Mouse (Mus musculus): ENCODE measurements around the gene Cachd1. TPM values are rescaled to one million over a fixed set of nuclear protein-coding genes. Genes with fewer than 3 reads are reported as not detected.

Cachd1 gene
- polyA plus RNA-seq, 1 experiment from 2014 or later, result 28.5 TPM

- peak; percentile 57 for DNase-seq (ENCODE audit: low spot score)
- H3K9ac ChIP-seq, result peak within 1 kb of the TSS; percentile 79
- H3K9me3 ChIP-seq (ENCODE audit: control insufficient read depth, low read length), result no peaks in the 10 kb centered on the region
- under 1% methylated on average over 46 of the region's 54 CpGs for WGBS
- peak within 1 kb of the TSS; percentile 93 for H3K4me2 ChIP-seq (replicated peaks)
- no peaks in the 10 kb centered on the region for H3K36me3 ChIP-seq (replicated peaks; ENCODE audit: control insufficient read depth, insufficient read depth)
- peak within 1 kb of the TSS; percentile 74 for H3K4me3 ChIP-seq (replicated peaks; ENCODE audit: low read length)
- H3K4me1 ChIP-seq (replicated peaks; ENCODE audit: control insufficient read depth, insufficient read depth, low read length), result no peaks in the 10 kb centered on the region
- peak; percentile 80 for ATAC-seq (ENCODE audit: low FRiP score)
- no peaks in the 10 kb centered on the region for H3K27me3 ChIP-seq (ENCODE audit: control insufficient read depth, insufficient read depth, low read length)
- no peak within 1 kb of the TSS for H3K27ac ChIP-seq
Measured at GRCm38 (mm10) chr4:101068786-101069153, 292.3 kb downstream of the Cachd1 start, which contains the start of gene Raver2. Gene Raver2 (plus strand): TSS chr4:101068983.

GRCm38 (mm10) chr4:101069154-101069971, 292.9 kb downstream of the Cachd1 start:
- peak; percentile 64; the same call in 1 of the 2 replicates for ATAC-seq (ENCODE audit: low FRiP score)
- H3K4me1 ChIP-seq (replicated peaks; ENCODE audit: control insufficient read depth, insufficient read depth, low read length), result no peaks in the 10 kb centered on the region
- H3K36me3 ChIP-seq (replicated peaks; ENCODE audit: control insufficient read depth, insufficient read depth), result no peaks in the 10 kb centered on the region
- WGBS, result under 1% methylated on average over 55 of the region's 55 CpGs
- peak overlapping the region; percentile 79 for H3K9ac ChIP-seq
- no peaks in the 10 kb centered on the region for H3K27me3 ChIP-seq (ENCODE audit: control insufficient read depth, insufficient read depth, low read length)
- DNase-seq (ENCODE audit: low spot score), result peak; percentile 49
- peak overlapping the region; percentile 93 for H3K4me2 ChIP-seq (replicated peaks)
- H3K9me3 ChIP-seq (ENCODE audit: control insufficient read depth, low read length), result no peaks in the 10 kb centered on the region
- no peak overlapping the region for H3K27ac ChIP-seq
- H3K4me3 ChIP-seq (replicated peaks; ENCODE audit: low read length), result peak overlapping the region; percentile 74

GRCm38 (mm10) chr4:101071570-101071969, 295.1 kb downstream of the Cachd1 start:
- no peaks in the 10 kb centered on the region for H3K36me3 ChIP-seq (replicated peaks; ENCODE audit: control insufficient read depth, insufficient read depth)
- H3K4me2 ChIP-seq (replicated peaks), result no peak overlapping the region
- H3K4me1 ChIP-seq (replicated peaks; ENCODE audit: control insufficient read depth, insufficient read depth, low read length), result no peaks in the 10 kb centered on the region
- no peaks in the 10 kb centered on the region for H3K27me3 ChIP-seq (ENCODE audit: control insufficient read depth, insufficient read depth, low read length)
- H3K27ac ChIP-seq, result no peak overlapping the region
- no peaks in the 10 kb centered on the region for H3K9me3 ChIP-seq (ENCODE audit: control insufficient read depth, low read length)
- H3K4me3 ChIP-seq (replicated peaks; ENCODE audit: low read length), result no peak overlapping the region
- ATAC-seq (ENCODE audit: low FRiP score), result no peak
- 91% methylated on average over 4 of the region's 4 CpGs for WGBS
- no peak overlapping the region for H3K9ac ChIP-seq
- no peak for DNase-seq (ENCODE audit: low spot score)

- WGBS, result 50% methylated on average over 3 of the region's 3 CpGs
- H3K27me3 ChIP-seq (ENCODE audit: control insufficient read depth, insufficient read depth, low read length), result no peaks in the 10 kb centered on the region
Measured at GRCm38 (mm10) chr4:101076425-101076824, 299.9 kb downstream of the Cachd1 start.

More at GRCm38 (mm10) chr4:101076425-101076824, 299.9 kb downstream of the Cachd1 start:
- Histone ChIP-seq H3K9me3 (ENCODE audit: control insufficient read depth, low read length) (no peaks in the 10 kb centered on the region), H3K4me3 (replicated peaks; ENCODE audit: low read length) (no peak overlapping the region), H3K9ac (no peak overlapping the region), H3K27ac (no peak overlapping the region), H3K4me1 (replicated peaks; ENCODE audit: control insufficient read depth, insufficient read depth, low read length) (no peaks in the 10 kb centered on the region), H3K4me2 (replicated peaks) (no peak overlapping the region), H3K36me3 (replicated peaks; ENCODE audit: control insufficient read depth, insufficient read depth) (no peaks in the 10 kb centered on the region)
- DNase-seq (ENCODE audit: low spot score) (no peak), ATAC-seq (ENCODE audit: low FRiP score) (no peak)

Other genes with a start within 250 kb of the Cachd1 start
- gene Gm10577, start 244.0 kb downstream of the Cachd1 start, polyA plus RNA-seq (2014; fragmentation: Nextera tagmentation; extraction: Ambion mirVana), result not detected in 2 replicates

Measured in hindbrain, embryonic 14.5 days (tissue).